Mouse (Mus musculus): ENCODE results near the gene Scap. TPM values are rescaled to one million over a fixed set of nuclear protein-coding genes. Genes with fewer than 3 reads are reported as not detected.

Scap gene
- polyA plus RNA-seq, 1 experiment, result 44.4 TPM

DNA sequence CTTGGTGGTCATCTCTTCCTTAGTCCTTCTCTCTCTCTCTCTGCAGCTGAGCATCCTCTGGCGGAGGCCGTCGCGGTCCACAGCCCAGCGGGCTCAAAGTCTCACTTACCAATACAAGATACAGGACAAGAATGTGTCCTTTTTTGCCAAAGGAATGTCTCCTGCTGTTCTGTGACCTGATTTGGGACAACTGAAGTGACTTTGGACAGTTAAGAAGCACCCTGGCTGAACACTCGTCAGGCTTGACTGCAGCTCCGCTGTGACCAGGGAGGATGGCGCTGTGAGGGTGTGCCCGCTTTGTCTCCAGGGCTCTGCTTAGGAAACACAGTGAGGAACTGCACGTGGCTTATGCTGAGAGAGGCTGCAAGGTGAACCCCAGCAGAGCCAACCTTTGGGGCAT is 12.3 kb upstream of the Scap start:
- no peak overlapping the region for H3K4me3 ChIP-seq
- no peaks in the 10 kb centered on the region for H3K36me3 ChIP-seq (ENCODE audit: control insufficient read depth, insufficient read depth)
- no peaks in the 10 kb centered on the region for H3K79me2 ChIP-seq (ENCODE audit: control insufficient read depth, insufficient read depth)
- H3K27me3 ChIP-seq (ENCODE audit: control insufficient read depth, insufficient read depth, insufficient read length), result no peaks in the 10 kb centered on the region
- H3ac ChIP-seq (ENCODE audit: control insufficient read depth, insufficient read length), result no peak overlapping the region
- TF ChIP-seq MYOD1 (IDR thresholded peaks at IDR 0.05; ENCODE audit: control insufficient read depth in 1 of 3, insufficient read length in 2 of 3, low read depth in 2 of 3), result no peak
- TF ChIP-seq POLR2AphosphoS2 (IDR thresholded peaks at IDR 0.05; ENCODE audit: insufficient read length, low read depth), result no peak
- no peak for TF ChIP-seq REST (IDR thresholded peaks at IDR 0.05; ENCODE audit: insufficient read depth, insufficient read length)
- no peak for TF ChIP-seq TCF3 (IDR thresholded peaks at IDR 0.05; ENCODE audit: insufficient read length, low read depth)
- TF ChIP-seq CEBPB (IDR thresholded peaks at IDR 0.05; ENCODE audit: insufficient read depth, poor library complexity, severe bottlenecking), result no peak
- TF ChIP-seq MAX (IDR thresholded peaks at IDR 0.05; ENCODE audit: low read depth), result no peak
- TF ChIP-seq MYOG (IDR thresholded peaks at IDR 0.05; ENCODE audit: control insufficient read depth in 1 of 3, insufficient read depth in 1 of 3, insufficient read length in 2 of 3, low read depth in 2 of 3), result no peak
- no peak for TF ChIP-seq E2F4 (IDR thresholded peaks at IDR 0.05; ENCODE audit: insufficient read depth)
- TF ChIP-seq USF1 (IDR thresholded peaks at IDR 0.05; ENCODE audit: low read depth), result no peak
- no peak for TF ChIP-seq POLR2A (IDR thresholded peaks at IDR 0.05; ENCODE audit: insufficient read length, low read depth)
- TF ChIP-seq TCF12 (IDR thresholded peaks at IDR 0.05; ENCODE audit: insufficient read depth, poor library complexity, severe bottlenecking), result no peak
- no peak for TF ChIP-seq SRF (IDR thresholded peaks at IDR 0.05; ENCODE audit: control insufficient read depth, insufficient read length, low read depth)
- H3K4me2 ChIP-seq (ENCODE audit: low read depth), result no peak overlapping the region

DNA sequence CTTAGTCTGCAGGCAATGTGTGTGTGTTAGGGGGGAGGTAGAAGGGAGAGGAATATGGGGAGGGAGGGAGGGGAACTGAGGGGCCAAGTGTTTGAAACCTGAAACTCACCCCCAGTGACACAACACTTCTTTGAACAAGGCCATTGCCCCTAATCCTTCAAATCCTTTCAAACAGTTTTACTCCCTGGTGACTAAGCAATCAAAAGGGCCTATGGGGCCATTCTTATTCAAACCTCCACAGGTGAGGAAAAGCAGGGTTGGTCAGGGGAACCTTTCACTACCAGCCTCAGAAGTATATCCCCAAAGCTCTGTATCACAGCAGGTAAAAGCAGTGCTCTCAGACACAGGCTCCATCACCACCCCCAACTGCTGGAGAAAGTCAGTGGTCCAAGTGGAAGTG is 10.1 kb upstream of the Scap start:
- Histone ChIP-seq H3K27me3 (ENCODE audit: control insufficient read depth, insufficient read depth, insufficient read length) (no peaks in the 10 kb centered on the region), H3ac (ENCODE audit: control insufficient read depth, insufficient read length) (no peak overlapping the region), H3K4me3 (no peak overlapping the region), H3K4me2 (ENCODE audit: low read depth) (no peak overlapping the region), H3K79me2 (ENCODE audit: control insufficient read depth, insufficient read depth) (no peaks in the 10 kb centered on the region), H3K36me3 (ENCODE audit: control insufficient read depth, insufficient read depth) (no peaks in the 10 kb centered on the region)
- TF ChIP-seq CEBPB (IDR thresholded peaks at IDR 0.05; ENCODE audit: insufficient read depth, poor library complexity, severe bottlenecking) (no peak), MYOD1 (IDR thresholded peaks at IDR 0.05; ENCODE audit: control insufficient read depth in 1 of 3, insufficient read length in 2 of 3, low read depth in 2 of 3) (no peak), SRF (IDR thresholded peaks at IDR 0.05; ENCODE audit: control insufficient read depth, insufficient read length, low read depth) (no peak), E2F4 (IDR thresholded peaks at IDR 0.05; ENCODE audit: insufficient read depth) (no peak), MAX (IDR thresholded peaks at IDR 0.05; ENCODE audit: low read depth) (no peak), USF1 (IDR thresholded peaks at IDR 0.05; ENCODE audit: low read depth) (no peak), TCF12 (IDR thresholded peaks at IDR 0.05; ENCODE audit: insufficient read depth, poor library complexity, severe bottlenecking) (no peak), TCF3 (IDR thresholded peaks at IDR 0.05; ENCODE audit: insufficient read length, low read depth) (no peak)

DNA sequence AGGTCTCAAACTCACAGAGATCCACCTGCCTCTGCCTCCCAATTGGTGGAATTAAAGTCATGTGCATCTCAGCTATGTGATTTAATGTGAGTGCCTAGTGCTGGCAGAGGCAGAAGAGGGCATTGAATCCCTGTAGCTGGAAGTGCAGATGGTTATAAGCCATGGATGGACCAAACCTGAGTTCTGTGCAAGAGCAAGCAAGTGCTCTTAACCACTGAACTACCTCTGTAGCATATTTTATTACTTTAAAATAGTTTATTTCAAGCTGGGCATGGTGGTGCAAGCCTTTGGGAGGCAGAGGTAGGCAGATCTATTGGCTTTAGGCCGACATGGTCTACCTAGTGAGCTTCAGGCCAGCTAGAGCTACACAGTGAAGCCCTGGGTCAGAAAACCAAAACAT is 8.9 kb upstream of the Scap start:
- no peak overlapping the region for H3K4me2 ChIP-seq (ENCODE audit: low read depth)
- no peaks in the 10 kb centered on the region for H3K36me3 ChIP-seq (ENCODE audit: control insufficient read depth, insufficient read depth)
- no peak overlapping the region for H3ac ChIP-seq (ENCODE audit: control insufficient read depth, insufficient read length)
- H3K4me3 ChIP-seq, result no peak overlapping the region
- H3K27me3 ChIP-seq (ENCODE audit: control insufficient read depth, insufficient read depth, insufficient read length), result no peaks in the 10 kb centered on the region
- H3K79me2 ChIP-seq (ENCODE audit: control insufficient read depth, insufficient read depth), result no peaks in the 10 kb centered on the region
- no peak for TF ChIP-seq MYOD1 (IDR thresholded peaks at IDR 0.05; ENCODE audit: control insufficient read depth in 1 of 3, insufficient read length in 2 of 3, low read depth in 2 of 3)
- no peak for TF ChIP-seq USF1 (IDR thresholded peaks at IDR 0.05; ENCODE audit: low read depth)
- TF ChIP-seq MAX (IDR thresholded peaks at IDR 0.05; ENCODE audit: low read depth), result no peak
- no peak for TF ChIP-seq POLR2A (IDR thresholded peaks at IDR 0.05; ENCODE audit: insufficient read length, low read depth)
- TF ChIP-seq MYOG (IDR thresholded peaks at IDR 0.05; ENCODE audit: control insufficient read depth in 1 of 3, insufficient read depth in 1 of 3, insufficient read length in 2 of 3, low read depth in 2 of 3), result no peak

DNA sequence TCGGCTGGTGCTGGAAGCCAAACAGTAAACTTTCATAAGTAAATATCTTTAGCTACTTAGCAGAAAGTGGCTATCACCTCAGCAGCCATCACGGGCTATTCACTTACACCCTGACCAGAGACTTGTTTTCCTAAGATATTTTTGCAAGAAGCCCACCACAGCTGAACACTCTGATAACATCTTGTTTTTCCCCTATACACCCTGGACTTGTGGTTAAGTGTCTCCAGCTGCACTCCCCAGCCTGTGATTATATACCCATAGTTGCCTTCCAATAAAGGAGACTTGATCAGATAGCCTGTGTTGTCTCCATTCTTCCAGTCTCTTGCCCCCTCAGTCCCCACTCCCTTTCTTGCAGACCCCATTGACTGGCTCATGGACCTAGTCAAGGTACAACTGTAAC is 4.9 kb upstream of the Scap start:
- no peak overlapping the region for H3K4me3 ChIP-seq

More for the DNA sequence above, 4.9 kb upstream of the Scap start:
- Histone ChIP-seq H3K27me3 (ENCODE audit: control insufficient read depth, insufficient read depth, insufficient read length) (no peaks in the 10 kb centered on the region), H3ac (ENCODE audit: control insufficient read depth, insufficient read length) (no peak overlapping the region), H3K4me2 (ENCODE audit: low read depth) (no peak overlapping the region), H3K36me3 (ENCODE audit: control insufficient read depth, insufficient read depth) (no peaks in the 10 kb centered on the region), H3K79me2 (ENCODE audit: control insufficient read depth, insufficient read depth) (no peaks in the 10 kb centered on the region)
- TF ChIP-seq POLR2AphosphoS2 (IDR thresholded peaks at IDR 0.05; ENCODE audit: insufficient read length, low read depth) (no peak), MYOD1 (IDR thresholded peaks at IDR 0.05; ENCODE audit: control insufficient read depth in 1 of 3, insufficient read length in 2 of 3, low read depth in 2 of 3) (no peak), E2F4 (IDR thresholded peaks at IDR 0.05; ENCODE audit: insufficient read depth) (no peak), MAX (IDR thresholded peaks at IDR 0.05; ENCODE audit: low read depth) (no peak), TCF3 (IDR thresholded peaks at IDR 0.05; ENCODE audit: insufficient read length, low read depth) (no peak), SRF (IDR thresholded peaks at IDR 0.05; ENCODE audit: control insufficient read depth, insufficient read length, low read depth) (no peak), USF1 (IDR thresholded peaks at IDR 0.05; ENCODE audit: low read depth) (no peak), CEBPB (IDR thresholded peaks at IDR 0.05; ENCODE audit: insufficient read depth, poor library complexity, severe bottlenecking) (no peak), TCF12 (IDR thresholded peaks at IDR 0.05; ENCODE audit: insufficient read depth, poor library complexity, severe bottlenecking) (no peak), POLR2A (IDR thresholded peaks at IDR 0.05; ENCODE audit: insufficient read length, low read depth) (no peak), REST (IDR thresholded peaks at IDR 0.05; ENCODE audit: insufficient read depth, insufficient read length) (no peak), MYOG (IDR thresholded peaks at IDR 0.05; ENCODE audit: control insufficient read depth in 1 of 3, insufficient read depth in 1 of 3, insufficient read length in 2 of 3, low read depth in 2 of 3) (no peak)
